Mouse (Mus musculus) left cerebral cortex, adult 8-10 months (tissue): Measurements from ENCODE around the gene Tbc1d23. TPM values are rescaled to one million over a fixed set of nuclear protein-coding genes. Genes with fewer than 3 reads are reported as not detected.
"Not testable (repeated sequence)": the region's sequence is repeated elsewhere in the genome, so short reads cannot be mapped to it uniquely, and the experiment has no call there.

Experiments used
- DNase-seq, 2 experiments: peaks; one replicate each; pipeline ENCODE4 v3.0.0; 2022; ENCODE audit warnings: low spot score in 2 of 2
- total RNA-seq, 4 experiments: library from RNA; stranded (reverse); gene quantifications; 2 replicates each; pipeline ENCODE4 v1.2.4; 2022

The Tbc1d23 gene
- 10 to 100 TPM; 46.3 to 50.2 (median 46.6) TPM for total RNA-seq

GRCm38 (mm10) chr16:57231089-57231936, at the start of gene Tbc1d23:
Tbc1d23 (minus strand) TSS chr16:57231504.
- peak; percentile 90 to 99 for DNase-seq

- DNase-seq: no peak
Observed at GRCm38 (mm10) chr16:57280221-57281217, 49.2 kb upstream of the Tbc1d23 start.

- no peak for DNase-seq
Observed at GRCm38 (mm10) chr16:57278976-57279626, 47.8 kb upstream of the Tbc1d23 start.

GRCm38 (mm10) chr16:57269751-57270150, 38.4 kb upstream of the Tbc1d23 start:
- DNase-seq: no peak

GRCm38 (mm10) chr16:57268058-57268841, 36.9 kb upstream of the Tbc1d23 start:
- DNase-seq: peak; percentile 11 to 73

- no peak for DNase-seq
Observed at GRCm38 (mm10) chr16:57267068-57267467, 35.8 kb upstream of the Tbc1d23 start.

- no peak for DNase-seq
Observed at GRCm38 (mm10) chr16:57260152-57260551, 28.8 kb upstream of the Tbc1d23 start.

GRCm38 (mm10) chr16:57259356-57260083, 28.2 kb upstream of the Tbc1d23 start:
- no peak for DNase-seq

- no peak for DNase-seq
Observed at GRCm38 (mm10) chr16:57251589-57252421, 20.5 kb upstream of the Tbc1d23 start.

GRCm38 (mm10) chr16:57250991-57251390, 19.7 kb upstream of the Tbc1d23 start:
- no peak for DNase-seq

- no peak for DNase-seq
Observed at GRCm38 (mm10) chr16:57247464-57247863, 16.2 kb upstream of the Tbc1d23 start.

GRCm38 (mm10) chr16:57246596-57246995, 15.3 kb upstream of the Tbc1d23 start:
- DNase-seq: no peak

GRCm38 (mm10) chr16:57243858-57244248, 12.5 kb upstream of the Tbc1d23 start:
- peak in 1 of 2 experiments; percentile 64 for DNase-seq

GRCm38 (mm10) chr16:57243205-57243857, 12.0 kb upstream of the Tbc1d23 start:
- DNase-seq: peak in 1 of 2 experiments; percentile 5

GRCm38 (mm10) chr16:57242857-57243204, 11.5 kb upstream of the Tbc1d23 start:
- DNase-seq: no peak

GRCm38 (mm10) chr16:57235871-57236510, 4.7 kb upstream of the Tbc1d23 start:
- DNase-seq: no peak

GRCm38 (mm10) chr16:57231937-57232310, 620 bp upstream of the Tbc1d23 start:
- DNase-seq: not testable (repeated sequence)

- no peak for DNase-seq
Observed at GRCm38 (mm10) chr16:57226444-57226843, 4.9 kb downstream of the Tbc1d23 start.
